Mouse (Mus musculus): ENCODE measurements around the gene Otulin. TPM values are rescaled to one million over a fixed set of nuclear protein-coding genes. Genes with fewer than 3 reads are reported as not detected.

Gene Otulin
- polyA plus RNA-seq, 1 experiment from 2014 or later, result 28.7 TPM

DNA sequence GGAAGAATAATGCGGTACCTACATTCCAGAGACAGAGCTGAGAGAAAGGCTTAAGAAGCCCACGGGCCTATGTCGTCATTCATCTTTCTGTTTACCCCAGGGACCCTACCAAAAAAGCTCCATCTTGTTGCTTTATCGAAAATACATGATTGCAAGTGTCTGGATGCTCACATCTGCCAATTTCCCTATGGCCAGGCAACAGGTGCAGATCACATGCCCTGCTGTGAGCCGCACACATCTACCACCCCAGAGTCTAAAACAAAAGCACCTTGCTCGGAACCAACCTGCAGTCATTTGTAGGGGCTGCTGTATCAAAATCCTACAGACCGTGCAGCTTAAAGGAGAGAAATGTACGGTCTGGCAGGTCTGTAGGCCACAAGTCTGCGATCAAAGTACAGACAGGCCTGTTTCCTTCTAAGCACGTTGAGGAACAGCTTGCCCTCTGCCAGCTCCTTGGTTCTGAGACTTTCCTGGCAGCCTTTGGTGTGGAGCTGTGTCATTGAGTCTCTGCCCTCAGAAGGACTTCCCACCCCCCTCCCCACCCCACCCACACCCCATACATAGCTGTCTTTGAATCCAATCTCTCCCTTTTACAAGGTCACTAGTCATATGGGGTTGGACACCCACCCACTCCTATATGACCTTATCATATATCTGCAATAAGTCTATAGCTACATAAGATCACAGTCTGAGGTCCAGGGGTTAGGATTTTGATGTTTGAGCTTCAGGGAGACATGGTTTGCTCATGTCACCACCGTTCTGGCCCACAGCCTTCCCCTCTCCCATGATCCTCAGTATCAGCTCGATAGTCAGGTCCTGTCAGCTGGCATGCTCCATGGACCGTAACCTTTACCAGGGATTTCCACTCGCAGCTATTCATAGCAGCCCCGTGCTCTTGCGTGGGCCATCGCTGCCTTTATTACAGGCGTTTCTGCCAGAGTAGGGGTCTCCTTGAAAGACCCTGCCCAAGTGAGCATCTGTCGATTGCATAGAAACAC lies 79.1 kb downstream of the Otulin start:
- H3K4me1 ChIP-seq, result 0 out of 2 replicates have a peak, but pooled peaks cover 7% of the 10 kb centered on the region
- no peak for ATAC-seq (ENCODE audit: low FRiP score, low read depth)
- no peak overlapping the region for H3K9ac ChIP-seq
- no peaks in the 10 kb centered on the region for H3K27me3 ChIP-seq
- no peaks in the 10 kb centered on the region for H3K9me3 ChIP-seq
- no peak overlapping the region for H3K4me3 ChIP-seq
- H3K36me3 ChIP-seq, result no peaks in the 10 kb centered on the region
- WGBS, result 84% methylated on average over 19 of the region's 19 CpGs
- no peak overlapping the region for H3K27ac ChIP-seq
- no peak overlapping the region for H3K4me2 ChIP-seq (replicated peaks)

DNA sequence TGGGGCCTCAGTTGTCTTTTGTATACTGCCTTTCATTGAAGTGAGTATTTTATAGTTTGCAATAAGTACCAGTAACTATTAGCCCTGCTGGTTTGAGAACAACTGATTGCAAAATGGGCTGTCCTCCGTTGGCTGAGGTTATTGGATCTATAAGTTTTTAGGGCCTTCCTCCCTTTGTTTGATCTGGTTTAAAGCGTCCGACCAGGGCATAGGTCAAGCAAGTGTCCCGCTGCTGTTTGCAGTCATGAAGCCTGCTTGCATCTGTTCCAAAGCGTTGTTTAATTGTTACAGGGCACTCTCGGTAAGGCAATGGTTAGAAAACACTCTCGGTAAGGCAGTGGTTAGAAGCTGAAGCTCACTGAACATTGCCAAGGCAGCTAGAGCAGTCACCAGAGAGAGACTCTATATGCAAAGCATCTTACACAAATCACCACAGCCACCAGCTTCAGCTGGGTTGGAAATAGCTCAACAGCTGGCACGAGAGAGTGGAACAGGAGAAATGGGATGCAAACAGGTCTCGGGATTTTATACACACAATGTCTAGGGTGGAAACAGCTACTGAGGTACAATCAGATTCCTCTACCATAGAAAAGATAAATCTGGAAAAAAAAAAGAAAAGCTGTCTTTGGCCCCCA lies 80.0 kb downstream of the Otulin start:
- Histone ChIP-seq H3K27me3 (no peaks in the 10 kb centered on the region), H3K9me3 (no peaks in the 10 kb centered on the region), H3K36me3 (no peaks in the 10 kb centered on the region), H3K4me3 (no peak overlapping the region), H3K9ac (no peak overlapping the region), H3K4me1 (0 out of 2 replicates have a peak, but pooled peaks cover 7% of the 10 kb centered on the region), H3K27ac (no peak overlapping the region), H3K4me2 (replicated peaks) (no peak overlapping the region)
- ATAC-seq (ENCODE audit: low FRiP score, low read depth), result no peak
- WGBS, result 33% methylated on average over 9 of the region's 9 CpGs

- 71% methylated on average over 7 of the region's 7 CpGs for WGBS
- H3K27me3 ChIP-seq, result no peaks in the 10 kb centered on the region
- ATAC-seq (ENCODE audit: low FRiP score, low read depth), result no peak
These were observed 80.6 kb downstream of the Otulin start for GRCm38 (mm10) chr15:27549878-27550277.

GRCm38 (mm10) chr15:27549071-27549470 lies 81.4 kb downstream of the Otulin start:
- H3K9ac ChIP-seq, result no peak overlapping the region
- H3K4me2 ChIP-seq (replicated peaks), result no peak overlapping the region
- no peak for ATAC-seq (ENCODE audit: low FRiP score, low read depth)
- H3K4me3 ChIP-seq, result no peak overlapping the region
- H3K27me3 ChIP-seq, result no peaks in the 10 kb centered on the region
- 86% methylated on average over 10 of the region's 10 CpGs for WGBS
- H3K36me3 ChIP-seq, result no peaks in the 10 kb centered on the region
- H3K27ac ChIP-seq, result no peak overlapping the region
- H3K9me3 ChIP-seq, result no peaks in the 10 kb centered on the region
- 0 out of 2 replicates have a peak, but pooled peaks cover 7% of the 10 kb centered on the region for H3K4me1 ChIP-seq

More at GRCm38 (mm10) chr15:27549878-27550277, 80.6 kb downstream of the Otulin start:
- no peak overlapping the region for H3K9ac ChIP-seq
- H3K36me3 ChIP-seq, result no peaks in the 10 kb centered on the region
- H3K4me1 ChIP-seq, result 0 out of 2 replicates have a peak, but pooled peaks cover 7% of the 10 kb centered on the region
- H3K4me3 ChIP-seq, result no peak overlapping the region
- H3K4me2 ChIP-seq (replicated peaks), result no peak overlapping the region
- no peak overlapping the region for H3K27ac ChIP-seq
- H3K9me3 ChIP-seq, result no peaks in the 10 kb centered on the region

DNA sequence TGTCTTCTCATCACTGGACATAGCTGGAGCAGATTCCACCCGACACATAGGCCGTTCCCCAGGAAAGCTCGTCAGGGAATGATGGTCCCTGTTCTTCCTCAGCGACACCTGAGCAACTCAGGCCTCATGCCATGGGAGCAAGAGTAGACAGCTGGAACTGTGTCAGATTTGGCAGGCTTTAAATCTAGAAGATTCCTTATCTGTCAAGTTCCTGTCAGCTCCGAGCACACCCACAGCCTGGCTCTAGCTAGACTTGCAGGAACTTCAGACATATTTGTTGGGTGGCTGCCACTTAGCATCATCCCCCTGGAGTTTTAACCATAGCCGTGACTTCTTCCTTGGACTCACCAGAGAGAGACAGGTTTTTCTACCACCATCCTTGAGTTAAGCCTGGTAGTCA lies 82.4 kb downstream of the Otulin start:
- no peak for ATAC-seq (ENCODE audit: low FRiP score, low read depth)
- Histone ChIP-seq H3K36me3 (no peaks in the 10 kb centered on the region), H3K4me3 (no peak overlapping the region), H3K4me1 (0 out of 2 replicates have a peak, but pooled peaks cover 7% of the 10 kb centered on the region), H3K9ac (no peak overlapping the region), H3K27me3 (no peaks in the 10 kb centered on the region), H3K27ac (no peak overlapping the region), H3K4me2 (replicated peaks) (no peak overlapping the region), H3K9me3 (no peaks in the 10 kb centered on the region)
- WGBS, result 87% methylated on average over 6 of the region's 6 CpGs

GRCm38 (mm10) chr15:27545203-27545602 lies 85.3 kb downstream of the Otulin start:
- Histone ChIP-seq H3K27ac (no peak overlapping the region), H3K4me2 (replicated peaks) (no peak overlapping the region), H3K9me3 (no peaks in the 10 kb centered on the region), H3K27me3 (no peaks in the 10 kb centered on the region), H3K4me3 (no peak overlapping the region), H3K36me3 (no peaks in the 10 kb centered on the region), H3K9ac (no peak overlapping the region), H3K4me1 (0 out of 2 replicates have a peak, but pooled peaks cover 3% of the 10 kb centered on the region)
- WGBS, result 94% methylated on average over 10 of the region's 10 CpGs
- no peak for ATAC-seq (ENCODE audit: low FRiP score, low read depth)

DNA sequence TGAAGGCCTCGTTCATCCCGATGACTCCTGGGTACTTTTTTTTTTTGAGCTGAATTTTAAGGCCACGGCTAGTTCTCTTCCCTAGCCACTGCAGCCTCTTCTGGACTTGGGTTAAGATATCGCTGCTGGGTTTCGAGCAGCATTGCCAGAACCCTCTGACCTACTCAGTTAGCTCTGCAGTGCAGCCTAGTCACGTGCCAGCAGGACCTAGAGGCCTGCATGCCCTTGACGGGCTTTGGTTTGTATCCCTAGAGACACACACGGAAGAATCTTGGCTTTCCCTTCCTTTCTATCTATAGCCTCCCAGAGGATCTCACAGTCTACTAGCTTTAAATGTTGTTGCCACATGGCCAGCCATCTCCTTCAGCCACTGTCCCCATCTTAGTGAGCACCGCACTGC lies 90.7 kb downstream of the Otulin start:
- ATAC-seq (ENCODE audit: low FRiP score, low read depth), result no peak
- no peak overlapping the region for H3K4me2 ChIP-seq (replicated peaks)
- H3K4me1 ChIP-seq, result 0 out of 2 replicates have a peak, but pooled peaks cover 6% of the 10 kb centered on the region
- WGBS, result 86% methylated on average over 9 of the region's 9 CpGs
- H3K36me3 ChIP-seq, result no peaks in the 10 kb centered on the region
- H3K9ac ChIP-seq, result no peak overlapping the region
- no peak overlapping the region for H3K27ac ChIP-seq
- no peaks in the 10 kb centered on the region for H3K9me3 ChIP-seq
- H3K27me3 ChIP-seq, result no peaks in the 10 kb centered on the region
- H3K4me3 ChIP-seq, result no peak overlapping the region

DNA sequence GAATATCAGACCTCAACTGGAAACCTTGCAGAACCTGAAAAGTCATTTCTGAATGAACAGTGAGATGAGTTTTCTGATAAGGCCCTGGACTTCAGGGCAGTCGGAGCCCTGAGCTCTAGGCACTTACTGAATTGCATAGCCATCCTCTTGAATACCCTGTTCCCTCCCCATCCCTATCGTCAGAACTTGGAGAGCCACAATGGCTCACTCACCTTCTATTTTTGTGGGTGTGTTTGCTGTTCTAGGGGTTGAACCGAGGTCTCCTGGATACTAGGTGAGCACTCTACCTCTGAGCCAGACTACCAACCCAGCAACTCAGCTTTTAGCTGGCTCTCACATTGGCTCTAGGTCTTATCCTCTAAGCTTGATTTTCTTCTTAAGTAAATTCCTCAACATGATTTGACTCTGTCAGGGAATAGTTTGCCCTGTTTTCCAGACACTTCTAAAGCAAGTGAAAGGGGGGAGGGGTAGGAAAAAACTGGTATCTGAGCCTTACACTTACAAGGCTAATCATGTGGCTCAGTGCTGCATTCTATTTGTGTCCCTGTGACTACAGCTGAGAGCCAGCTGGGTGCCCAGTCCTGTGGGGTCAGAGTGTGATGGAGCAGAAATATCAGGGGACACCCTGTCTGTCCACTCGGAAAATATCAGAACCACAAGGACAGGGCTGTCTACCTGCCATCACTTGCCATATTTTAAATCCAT lies 92.8 kb downstream of the Otulin start:
- H3K9ac ChIP-seq, result no peak overlapping the region
- H3K4me2 ChIP-seq (replicated peaks), result no peak overlapping the region
- peaks cover 19% of the 10 kb centered on the region for H3K4me1 ChIP-seq
- WGBS, result 66% methylated on average over 4 of the region's 4 CpGs
- H3K36me3 ChIP-seq, result no peaks in the 10 kb centered on the region
- H3K27ac ChIP-seq, result no peak overlapping the region
- H3K9me3 ChIP-seq, result no peaks in the 10 kb centered on the region
- ATAC-seq (ENCODE audit: low FRiP score, low read depth), result no peak
- no peak overlapping the region for H3K4me3 ChIP-seq
- H3K27me3 ChIP-seq, result no peaks in the 10 kb centered on the region

- H3K4me3 ChIP-seq, result no peak overlapping the region
- H3K9me3 ChIP-seq, result no peaks in the 10 kb centered on the region
- no peak overlapping the region for H3K4me2 ChIP-seq (replicated peaks)
- no peaks in the 10 kb centered on the region for H3K27me3 ChIP-seq
- 64% methylated on average over 5 of the region's 5 CpGs for WGBS
- H3K27ac ChIP-seq, result no peak overlapping the region
- peaks cover 21% of the 10 kb centered on the region for H3K4me1 ChIP-seq
- no peak for ATAC-seq (ENCODE audit: low FRiP score, low read depth)
- H3K9ac ChIP-seq, result no peak overlapping the region
- no peaks in the 10 kb centered on the region for H3K36me3 ChIP-seq
These were observed 93.7 kb downstream of the Otulin start for GRCm38 (mm10) chr15:27536771-27537170.

DNA sequence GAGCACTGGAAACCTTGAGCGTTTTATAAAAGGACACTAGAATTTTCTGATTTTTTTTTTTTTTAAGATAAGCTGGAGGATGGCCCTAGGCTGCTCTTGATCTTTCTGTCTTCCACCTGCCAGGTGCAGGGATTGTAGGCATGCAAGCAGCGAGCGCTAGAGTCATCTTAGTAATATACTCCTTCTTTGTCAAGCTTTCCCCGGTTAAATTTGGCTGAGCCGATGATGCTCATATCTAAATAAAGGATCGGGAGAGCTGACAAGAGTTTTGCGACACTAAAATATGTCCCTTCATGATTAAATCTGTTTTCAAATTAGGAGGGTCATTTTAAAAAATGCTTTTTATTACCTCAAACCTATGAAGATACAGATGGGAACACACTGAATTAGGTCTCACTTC lies 94.3 kb downstream of the Otulin start:
- Histone ChIP-seq H3K4me1 (peaks cover 21% of the 10 kb centered on the region), H3K36me3 (no peaks in the 10 kb centered on the region), H3K27me3 (no peaks in the 10 kb centered on the region), H3K27ac (no peak overlapping the region), H3K9me3 (no peaks in the 10 kb centered on the region), H3K4me3 (no peak overlapping the region), H3K9ac (no peak overlapping the region), H3K4me2 (replicated peaks) (no peak overlapping the region)
- no peak for ATAC-seq (ENCODE audit: low FRiP score, low read depth)
- WGBS, result 94% methylated on average over 7 of the region's 7 CpGs

DNA sequence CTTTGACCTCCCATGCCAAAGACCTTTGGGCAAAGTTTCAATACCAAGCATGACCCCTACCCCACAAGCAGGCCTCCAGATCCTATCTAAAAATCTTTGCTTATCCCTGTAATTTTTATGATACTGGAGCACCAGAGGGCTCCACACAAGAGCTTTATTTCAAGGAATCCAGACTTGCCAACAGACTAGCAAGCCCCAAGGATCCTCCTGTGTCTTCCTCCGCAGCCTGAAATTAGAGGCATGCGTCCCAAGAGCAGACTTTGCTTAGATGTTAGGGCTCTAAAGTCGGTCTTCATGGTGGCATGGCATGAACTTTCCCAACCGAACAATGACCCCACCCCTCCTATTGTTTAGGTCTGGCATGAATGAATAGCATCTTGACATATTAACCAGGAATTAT lies 94.8 kb downstream of the Otulin start:
- Histone ChIP-seq H3K9me3 (no peaks in the 10 kb centered on the region), H3K4me3 (no peak overlapping the region), H3K4me2 (replicated peaks) (no peak overlapping the region), H3K27me3 (no peaks in the 10 kb centered on the region), H3K36me3 (no peaks in the 10 kb centered on the region), H3K27ac (no peak overlapping the region), H3K4me1 (peaks cover 21% of the 10 kb centered on the region), H3K9ac (no peak overlapping the region)
- no peak for ATAC-seq (ENCODE audit: low FRiP score, low read depth)
- WGBS, result 82% methylated on average over 4 of the region's 4 CpGs

- ATAC-seq (ENCODE audit: low FRiP score, low read depth), result no peak
- 23% methylated on average over 3 of the region's 3 CpGs for WGBS
- no peaks in the 10 kb centered on the region for H3K36me3 ChIP-seq
- no peaks in the 10 kb centered on the region for H3K27me3 ChIP-seq
- H3K27ac ChIP-seq, result no peak overlapping the region
- no peak overlapping the region for H3K4me3 ChIP-seq
- no peak overlapping the region for H3K9ac ChIP-seq
- H3K4me2 ChIP-seq (replicated peaks), result no peak overlapping the region
- no peaks in the 10 kb centered on the region for H3K9me3 ChIP-seq
- H3K4me1 ChIP-seq, result peaks cover 26% of the 10 kb centered on the region
These were observed 97.5 kb downstream of the Otulin start for GRCm38 (mm10) chr15:27533036-27533435.

Data from limb, embryonic 13.5 days (tissue).